Mouse (Mus musculus): ENCODE data around the gene Krtap1-3.
"Not testable (repeated sequence)": the region's sequence is repeated elsewhere in the genome, so short reads cannot be mapped to it uniquely, and the experiment has no call there.

DNA sequence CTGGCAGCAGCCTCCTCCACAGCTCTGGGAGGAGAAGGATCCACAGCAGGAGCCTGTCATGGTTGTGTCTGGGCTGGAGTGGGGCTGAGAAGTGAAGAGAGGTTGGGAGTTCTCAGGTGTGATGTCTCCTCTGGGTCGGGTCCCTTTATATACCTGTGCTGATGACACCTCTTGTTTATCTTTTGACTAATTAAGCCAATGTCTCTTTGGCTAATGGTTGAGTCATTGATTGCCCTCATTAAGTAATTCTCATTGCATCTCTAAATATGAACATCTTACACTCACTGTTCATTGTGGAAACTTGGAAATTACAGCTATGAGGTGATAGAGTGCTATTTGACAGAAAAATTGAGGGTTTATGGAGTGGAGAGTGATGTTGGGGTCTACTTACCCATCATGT is 12.1 kb upstream of the Krtap1-3 start, which contains the start of gene Gm11938:
- TF ChIP-seq POLR2A (IDR thresholded peaks at IDR 0.05; ENCODE audit: low read depth, low read length); CTCF (IDR thresholded peaks at IDR 0.05; ENCODE audit: extremely low read depth, insufficient read length, insufficient replicate concordance, low read depth, low read length): not testable (repeated sequence)
